Mouse (Mus musculus): ENCODE results near the gene Smarca2.
"Not testable (repeated sequence)": the region's sequence is repeated elsewhere in the genome, so short reads cannot be mapped to it uniquely, and the experiment has no call there.

Smarca2 gene

DNA sequence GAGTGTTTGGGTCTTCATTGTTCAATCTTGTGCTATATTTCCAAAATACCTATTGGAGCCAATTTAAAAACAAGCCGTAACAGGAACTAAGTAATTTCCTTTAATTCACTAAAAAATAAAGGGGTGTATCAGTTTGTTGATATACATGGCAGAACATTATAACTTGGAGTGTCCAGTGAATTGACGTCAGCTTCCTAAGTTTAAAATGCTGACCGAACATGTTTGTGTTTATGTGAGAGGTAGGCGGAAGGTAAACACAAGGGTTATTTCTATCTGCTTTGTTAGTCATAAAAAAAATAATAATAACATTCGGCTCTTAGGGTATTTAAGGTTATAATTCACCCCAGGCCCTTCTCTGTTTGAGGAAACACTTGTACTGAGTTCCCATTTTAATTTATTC, 12.4 kb downstream of the Smarca2 start:
- DNase-seq (ENCODE audit: low read depth), result no peak

DNA sequence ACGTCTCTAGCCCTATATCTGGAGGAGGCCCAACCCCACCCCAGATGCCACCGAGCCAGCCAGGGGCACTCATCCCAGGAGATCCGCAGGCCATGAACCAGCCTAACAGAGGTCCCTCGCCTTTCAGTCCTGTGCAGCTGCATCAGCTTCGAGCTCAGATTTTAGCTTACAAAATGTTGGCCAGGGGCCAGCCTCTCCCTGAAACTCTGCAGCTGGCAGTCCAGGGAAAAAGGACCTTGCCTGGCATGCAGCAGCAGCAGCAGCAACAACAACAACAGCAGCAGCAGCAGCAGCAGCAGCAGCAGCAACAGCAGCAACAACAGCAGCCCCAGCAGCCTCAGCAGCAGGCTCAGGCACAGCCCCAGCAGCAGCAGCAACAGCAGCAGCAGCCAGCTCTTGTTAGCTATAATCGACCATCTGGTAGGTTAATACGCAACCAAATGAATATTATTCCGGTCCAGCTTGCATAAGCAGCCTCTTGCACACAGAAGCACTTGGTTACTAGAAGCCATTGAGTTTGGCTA, 25.9 kb downstream of the Smarca2 start:
- no peak for DNase-seq (ENCODE audit: low read depth)

DNA sequence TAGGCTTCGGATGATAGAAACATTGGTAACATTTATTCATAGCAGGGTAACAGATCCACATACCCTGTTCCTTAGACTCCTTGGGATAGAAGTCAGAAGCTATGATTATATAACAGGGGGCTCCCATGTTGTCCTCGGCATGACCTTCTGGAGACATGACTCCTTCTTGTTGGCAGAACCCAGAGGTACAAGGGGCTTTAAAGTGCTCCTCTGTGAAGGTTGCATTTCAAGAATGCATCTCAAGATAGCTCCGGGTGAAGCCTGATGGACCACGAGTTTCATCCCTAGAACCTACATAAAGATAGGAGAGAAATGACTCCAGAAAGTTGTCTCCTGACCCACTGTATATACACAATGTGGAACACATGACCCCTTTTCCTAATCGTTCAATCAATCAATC, 27.4 kb downstream of the Smarca2 start:
- no peak for DNase-seq (ENCODE audit: low read depth)

DNA sequence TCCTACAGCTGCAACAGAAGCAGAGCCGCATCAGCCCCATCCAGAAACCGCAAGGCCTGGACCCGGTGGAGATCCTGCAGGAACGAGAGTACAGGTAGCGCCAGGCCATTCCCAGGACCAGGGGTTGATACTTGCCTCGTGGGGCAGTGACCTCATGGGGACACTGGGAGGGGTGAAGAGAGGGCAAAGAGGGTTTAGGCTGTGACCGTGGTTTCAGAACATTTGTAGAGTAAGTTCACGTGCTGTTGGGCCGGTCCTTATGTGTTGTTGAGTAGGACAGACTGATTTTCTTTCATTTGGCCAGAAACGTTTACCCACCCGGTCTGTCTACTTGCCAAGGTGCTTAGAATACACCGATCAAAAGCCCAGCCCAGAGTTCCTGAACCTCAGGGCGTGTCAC, 35.7 kb downstream of the Smarca2 start:
- no peak for DNase-seq (ENCODE audit: low read depth)

DNA sequence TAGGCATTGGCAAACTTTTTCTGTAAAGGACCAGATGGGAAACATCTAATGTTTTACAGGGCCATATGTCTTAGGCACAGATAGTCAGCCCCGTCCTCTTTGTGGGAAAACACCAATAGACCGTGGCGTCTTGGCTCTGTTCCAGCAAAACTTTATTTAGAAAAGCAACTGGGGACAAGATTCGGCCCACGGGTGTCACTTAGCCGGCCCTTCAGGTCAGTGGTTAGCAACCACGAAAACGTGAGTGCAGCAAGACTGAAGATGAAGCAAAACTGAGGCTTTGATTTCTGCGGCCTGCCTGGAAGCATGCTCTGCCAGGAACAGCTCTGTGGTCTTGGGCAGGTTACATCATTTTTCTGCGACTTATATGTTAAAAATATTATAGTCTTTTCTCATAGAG, 36.4 kb downstream of the Smarca2 start:
- no peak for DNase-seq (ENCODE audit: low read depth)

DNA sequence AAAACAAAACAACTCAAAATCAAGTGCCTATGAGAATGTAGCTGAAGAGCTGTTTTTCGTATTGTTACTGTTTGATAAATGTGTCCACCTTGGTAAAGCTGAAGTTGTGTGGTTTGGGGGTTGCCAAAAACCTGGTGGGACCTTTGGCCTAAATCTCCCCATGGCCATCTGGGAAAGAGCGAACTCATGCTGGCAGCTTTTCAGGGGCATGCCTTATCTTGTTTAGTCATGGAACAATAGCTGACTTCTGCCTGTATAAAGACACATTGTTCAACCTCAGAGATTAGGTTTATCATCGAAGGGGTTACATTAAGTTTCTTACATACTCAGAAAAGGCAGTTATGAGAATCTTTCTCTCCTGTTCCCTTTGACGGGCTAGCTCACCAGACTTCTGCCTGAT, 38.2 kb downstream of the Smarca2 start:
- DNase-seq (ENCODE audit: low read depth), result no peak

DNA sequence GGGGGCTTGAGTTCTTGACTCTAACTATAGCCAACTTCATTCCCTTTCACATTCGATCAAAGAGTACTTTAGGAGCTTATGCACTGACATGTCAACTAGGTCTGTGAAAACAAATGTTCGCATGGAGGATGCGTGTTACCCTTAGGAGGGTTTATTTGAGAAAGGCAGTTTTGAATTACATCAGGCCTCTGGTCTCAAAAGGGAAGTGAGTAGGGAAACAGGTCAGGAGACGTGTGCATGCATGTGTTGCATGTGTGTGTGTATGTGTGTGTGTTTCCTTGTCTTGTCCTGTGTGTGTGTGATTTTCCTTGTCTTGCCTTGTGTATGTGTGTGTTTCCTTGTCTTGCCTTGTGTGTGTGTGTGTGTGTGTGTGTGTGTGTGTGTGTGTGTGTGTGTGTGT, 39.1 kb downstream of the Smarca2 start:
- no peak for DNase-seq (ENCODE audit: low read depth)

DNA sequence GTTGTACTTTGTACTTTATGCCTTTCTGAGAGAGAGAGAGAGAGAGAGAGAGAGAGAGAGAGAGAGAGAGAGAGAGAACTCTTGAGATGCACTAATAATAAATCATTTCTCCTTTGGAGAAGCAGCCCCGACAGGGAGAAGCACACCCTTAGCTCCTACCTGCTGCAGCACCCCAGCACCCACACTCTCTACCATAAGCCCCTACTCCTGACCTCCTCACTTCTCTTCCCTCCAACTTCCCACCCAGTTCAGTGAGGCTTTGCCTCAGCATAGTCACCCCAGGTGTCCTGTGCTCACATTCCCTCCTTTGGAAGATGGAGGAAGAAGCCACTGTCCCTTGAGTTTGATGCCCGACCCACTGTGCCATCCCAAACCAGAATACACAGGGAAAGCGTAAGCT, 40.2 kb downstream of the Smarca2 start:
- peak; percentile 12 for DNase-seq (ENCODE audit: low read depth)

DNA sequence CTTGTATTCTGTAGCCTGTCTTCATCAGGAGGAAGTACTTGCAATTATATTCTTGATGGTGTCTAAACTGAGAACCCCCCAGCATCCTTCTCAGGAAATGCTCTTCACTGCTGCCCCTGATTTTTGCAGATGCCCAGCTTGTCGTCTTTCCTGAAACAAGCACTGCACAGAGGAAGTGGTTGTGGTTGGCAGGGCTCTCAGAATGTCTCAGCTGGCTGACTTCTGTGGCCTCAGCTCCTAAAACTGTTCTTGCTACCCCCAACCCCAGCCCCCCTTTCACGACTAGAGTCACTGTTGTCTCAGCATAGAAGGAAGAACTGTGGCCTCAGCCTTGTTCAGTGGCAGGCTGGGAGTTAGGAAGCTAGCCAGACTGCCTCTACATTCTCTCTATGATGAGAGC, 41.3 kb downstream of the Smarca2 start:
- DNase-seq (ENCODE audit: low read depth), result peak; percentile 79

DNA sequence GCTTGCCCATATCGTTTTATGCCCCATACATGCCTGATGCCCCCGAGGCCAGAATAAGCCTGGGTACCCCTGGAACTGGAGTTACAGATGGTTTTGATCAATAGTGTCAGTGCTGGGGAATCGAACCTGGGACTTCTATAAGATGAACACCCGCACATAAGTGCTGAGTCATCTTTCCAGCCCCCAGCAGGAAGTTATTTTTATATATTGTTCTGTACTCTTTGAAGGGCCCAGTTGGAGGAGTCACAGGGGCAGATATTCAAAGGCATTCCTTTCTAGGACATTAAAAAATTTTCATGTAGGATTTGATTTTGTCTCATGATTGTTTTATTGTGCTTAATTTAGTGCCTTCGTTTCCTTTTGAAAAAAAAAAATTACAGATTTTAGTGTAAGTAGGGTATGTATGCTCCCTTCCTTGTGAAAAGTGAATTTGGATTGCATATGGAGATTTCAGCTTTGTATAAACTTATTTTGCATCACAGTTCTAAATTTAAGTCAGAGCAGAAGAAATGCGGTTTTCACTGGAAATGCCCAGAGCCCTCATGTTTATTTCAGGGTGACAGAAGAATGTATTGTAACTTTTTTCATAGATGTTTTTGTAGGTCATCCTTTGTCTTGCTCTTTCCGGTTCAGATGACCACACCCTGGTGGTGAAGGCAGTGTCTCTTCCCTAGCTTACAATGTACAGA, 45.9 kb downstream of the Smarca2 start:
- no peak for DNase-seq (ENCODE audit: low read depth)

DNA sequence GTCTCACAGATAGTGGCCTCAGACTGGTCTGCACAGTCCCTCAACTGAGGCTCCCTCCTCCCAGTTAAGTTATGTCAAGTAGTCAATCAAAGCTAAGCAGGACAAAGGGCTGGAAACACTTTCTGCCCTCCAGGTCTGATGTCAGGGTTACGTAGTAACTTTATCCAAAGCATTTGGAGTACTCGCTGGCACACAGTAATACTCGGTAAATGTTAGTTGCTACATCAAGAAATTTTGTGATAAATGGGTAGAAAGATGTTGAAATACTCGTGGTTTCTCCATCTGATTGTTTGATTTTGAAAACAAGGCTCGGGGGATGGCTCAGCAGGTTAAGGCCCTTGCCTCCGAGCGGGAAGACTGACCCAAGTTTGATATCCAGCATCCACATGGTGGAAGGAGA, 53.5 kb downstream of the Smarca2 start:
- DNase-seq (ENCODE audit: low read depth), result no peak

DNA sequence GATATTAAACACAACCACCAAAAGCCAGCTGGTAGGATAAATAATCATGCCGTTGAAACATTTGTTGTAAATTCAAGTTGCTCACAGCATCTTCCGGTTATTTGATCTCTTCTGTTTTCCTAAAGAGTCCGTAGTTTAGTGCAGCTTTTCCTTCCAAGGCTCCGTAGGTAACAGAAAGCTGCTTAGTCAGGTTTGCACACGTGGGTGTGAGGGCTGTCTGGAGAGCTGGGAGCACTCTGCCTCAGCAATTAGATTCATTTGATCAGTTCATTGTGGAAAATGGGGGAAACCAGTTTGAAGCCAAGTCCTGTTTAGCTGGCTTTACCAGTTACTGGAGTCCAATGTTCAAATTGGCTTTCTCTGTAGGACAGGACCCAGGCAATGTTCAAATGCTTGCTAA, 55.1 kb downstream of the Smarca2 start:
- no peak for DNase-seq (ENCODE audit: low read depth)

DNA sequence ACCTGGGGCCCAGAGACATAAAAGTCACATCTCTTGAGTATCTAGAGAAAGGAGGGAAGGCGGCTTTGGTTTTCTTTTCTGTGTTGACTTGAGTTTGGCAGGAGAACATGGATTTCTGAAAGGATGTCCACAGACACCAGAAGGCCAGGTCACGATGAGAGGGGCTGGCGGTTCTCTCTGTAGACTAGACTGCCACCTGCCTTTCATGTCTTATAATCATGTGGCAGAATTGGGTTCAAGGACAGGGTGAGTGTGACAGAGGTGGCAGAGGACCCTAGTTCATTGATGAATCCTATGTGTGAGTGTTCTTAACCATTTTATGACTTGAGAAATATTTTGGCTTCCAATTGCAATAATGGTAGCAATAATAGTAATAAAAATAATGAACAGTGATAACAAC, 56.3 kb downstream of the Smarca2 start:
- DNase-seq (ENCODE audit: low read depth), result no peak

DNA sequence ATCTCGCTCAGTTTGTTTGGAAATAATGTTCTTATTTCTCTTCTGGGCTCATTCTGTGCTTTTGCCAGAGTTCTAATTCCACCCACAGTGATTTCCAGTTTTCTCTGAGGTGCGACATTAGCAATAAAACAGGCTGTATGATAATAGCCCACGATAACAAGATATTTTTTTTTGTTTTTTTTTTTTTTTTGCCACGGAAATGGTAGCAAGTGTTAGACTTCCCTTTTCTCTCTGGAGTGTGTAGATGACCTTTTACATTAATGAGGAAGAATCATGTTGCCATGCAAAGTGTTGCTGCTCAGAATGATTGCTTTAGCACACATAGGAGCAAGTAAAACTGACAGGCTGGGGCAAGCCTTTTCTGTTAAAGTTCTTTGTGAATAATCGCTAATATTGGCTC, 61.5 kb downstream of the Smarca2 start:
- DNase-seq (ENCODE audit: low read depth), result no peak

DNA sequence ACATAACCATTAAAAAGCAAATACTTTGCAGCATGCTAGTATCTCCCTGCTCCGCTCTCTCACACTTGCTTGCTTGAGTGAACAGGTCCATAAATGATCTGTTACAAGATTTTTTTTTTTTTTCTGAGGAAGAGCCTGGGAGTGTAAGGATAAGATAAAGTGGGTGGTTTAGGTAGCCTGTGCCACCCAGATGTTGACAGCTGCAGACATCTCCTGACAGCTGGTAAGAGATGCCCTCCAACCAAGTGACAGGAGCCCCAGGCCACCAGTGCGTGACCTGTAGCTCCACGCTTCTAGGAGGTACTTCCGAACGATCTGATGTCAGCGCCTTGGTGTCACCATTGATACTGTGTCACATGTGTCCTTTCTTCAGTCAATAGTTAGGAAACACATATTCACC, 65.2 kb downstream of the Smarca2 start:
- DNase-seq (ENCODE audit: low read depth), result no peak

DNA sequence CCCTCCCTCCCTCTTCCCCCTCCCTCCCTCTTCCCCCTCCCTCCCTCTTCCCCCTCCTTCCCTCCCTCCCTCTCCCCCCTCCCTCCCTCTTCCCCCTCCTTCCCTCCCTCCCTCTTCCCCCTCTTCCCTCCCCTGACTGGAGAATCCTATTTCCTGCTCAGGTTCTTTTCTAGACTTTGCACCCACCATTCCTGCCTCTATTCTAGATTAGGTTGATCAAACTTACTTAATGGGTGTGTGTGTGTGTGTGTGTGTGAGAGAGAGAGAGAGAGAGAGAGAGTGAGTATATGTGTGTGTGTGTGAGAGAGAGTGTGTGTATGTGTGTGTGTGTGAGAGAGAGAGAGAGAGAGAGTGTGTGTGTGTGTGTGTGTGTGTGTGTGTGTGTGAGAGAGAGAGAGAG, 66.6 kb downstream of the Smarca2 start:
- not testable (repeated sequence) for DNase-seq (ENCODE audit: low read depth)

DNA sequence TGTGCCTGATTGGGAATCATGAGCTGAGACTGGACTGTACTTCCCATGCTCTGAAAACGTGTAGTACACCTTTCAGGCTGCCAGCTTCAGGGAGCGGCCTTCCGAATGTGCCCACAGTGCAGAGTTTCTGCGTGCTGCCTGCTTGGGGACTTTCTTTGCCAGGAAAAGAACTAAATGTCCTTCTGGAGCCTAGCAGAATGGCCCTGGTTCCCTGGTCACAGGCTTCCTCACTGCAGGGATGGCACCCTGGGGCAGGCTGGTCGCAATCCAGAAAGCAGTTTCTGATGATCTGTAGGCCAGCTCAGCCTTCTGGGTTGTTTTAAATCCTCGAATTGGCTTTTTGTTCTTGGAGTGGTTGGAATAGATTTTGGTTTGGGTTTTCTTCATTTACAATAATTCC, 71.1 kb downstream of the Smarca2 start:
- DNase-seq (ENCODE audit: low read depth), result no peak

DNA sequence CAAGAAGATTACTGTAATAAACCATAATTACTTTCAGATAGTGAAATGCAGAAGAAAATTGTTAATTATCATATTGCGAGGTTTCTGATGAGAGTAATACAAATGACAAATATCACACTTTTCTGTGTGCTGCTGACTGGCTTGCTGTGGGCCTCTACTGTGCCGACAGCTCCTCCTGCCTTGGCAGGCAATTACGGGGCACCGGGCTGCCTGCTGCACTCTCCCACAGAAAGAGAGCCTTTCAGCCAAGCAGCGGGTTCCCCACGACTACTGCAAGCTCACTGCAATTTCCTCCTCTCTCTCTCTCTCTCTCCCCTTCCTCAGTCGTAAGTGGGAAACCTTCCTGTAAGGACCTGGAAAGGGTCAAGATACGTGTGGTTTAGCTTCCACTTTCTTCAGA, 73.7 kb downstream of the Smarca2 start:
- no peak for DNase-seq (ENCODE audit: low read depth)

DNA sequence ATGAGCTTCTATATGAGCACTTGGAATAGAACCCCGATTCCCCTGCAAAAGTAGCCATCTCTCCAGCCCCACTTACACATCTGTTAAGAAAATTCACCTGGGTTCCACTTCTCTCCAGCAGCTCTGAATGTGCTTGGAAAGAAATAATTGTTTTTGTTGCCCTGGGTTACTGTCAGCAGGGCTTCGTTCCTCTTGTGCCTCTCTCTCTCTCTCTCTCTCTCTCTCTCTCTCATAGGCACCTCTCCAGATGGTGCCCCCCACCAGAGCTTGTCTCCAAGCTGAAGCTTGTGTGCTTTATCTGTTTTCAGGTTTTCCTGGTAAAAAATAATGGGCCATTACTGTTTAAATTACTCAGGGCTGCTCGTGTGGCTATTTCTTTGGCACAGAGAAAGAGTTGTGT, 74.8 kb downstream of the Smarca2 start:
- DNase-seq (ENCODE audit: low read depth), result no peak

DNA sequence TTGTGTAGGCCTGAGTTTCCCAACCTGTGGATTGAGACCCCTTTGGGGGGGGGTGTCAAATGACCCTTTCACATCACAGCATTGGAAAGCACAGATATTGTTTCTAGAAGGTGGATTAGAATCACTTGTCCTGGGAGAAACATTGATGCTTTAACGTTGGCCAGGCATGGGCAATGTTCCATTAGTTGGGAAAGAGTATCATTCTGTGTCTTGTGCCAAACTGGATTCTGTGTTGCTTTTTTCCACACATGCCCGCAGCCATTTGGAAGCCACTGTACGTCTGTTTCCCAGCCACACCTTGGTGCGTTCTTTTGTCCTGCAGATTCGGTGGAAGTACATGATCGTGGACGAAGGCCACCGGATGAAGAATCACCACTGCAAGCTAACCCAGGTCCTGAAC, 76.7 kb downstream of the Smarca2 start:
- DNase-seq (ENCODE audit: low read depth), result no peak

DNA sequence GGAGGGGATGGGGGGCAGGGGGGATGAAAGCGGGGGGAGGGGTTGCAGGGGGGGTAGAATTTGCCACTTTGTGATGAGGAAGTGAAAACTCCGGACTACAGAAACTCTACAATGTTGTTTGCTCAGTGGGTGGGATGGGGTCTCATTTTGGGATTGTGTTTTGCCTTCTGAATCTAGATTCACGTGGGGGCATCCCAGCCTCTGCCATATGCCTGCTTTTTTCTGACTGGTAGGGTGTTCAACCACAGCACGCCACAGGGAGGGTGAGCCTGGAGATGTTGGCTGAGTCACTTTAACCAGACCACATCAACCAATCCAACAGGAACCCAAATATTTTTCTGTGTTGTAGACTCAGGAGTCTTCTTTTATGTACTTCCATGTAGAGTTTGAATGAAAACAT, 77.3 kb downstream of the Smarca2 start:
- no peak for DNase-seq (ENCODE audit: low read depth)

DNA sequence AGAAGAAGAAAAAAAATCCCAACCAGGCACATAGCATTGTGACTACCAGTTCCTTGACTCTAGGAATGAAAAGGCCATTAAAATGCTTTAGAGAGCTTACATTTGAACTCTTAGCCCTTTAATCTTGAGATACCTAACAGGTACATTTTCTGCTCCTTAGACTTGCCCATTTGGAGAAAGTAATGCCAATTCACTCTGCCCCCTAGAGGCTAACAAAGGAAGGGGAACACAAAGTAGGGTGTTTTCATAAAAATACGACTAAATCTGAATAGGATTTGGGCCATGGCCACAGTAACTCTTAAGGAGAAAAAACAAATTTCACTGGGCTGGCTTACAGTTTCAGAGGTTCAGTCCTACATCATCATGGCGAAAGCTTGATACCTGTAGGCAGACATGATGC, 77.9 kb downstream of the Smarca2 start:
- DNase-seq (ENCODE audit: low read depth), result peak; percentile 57

DNA sequence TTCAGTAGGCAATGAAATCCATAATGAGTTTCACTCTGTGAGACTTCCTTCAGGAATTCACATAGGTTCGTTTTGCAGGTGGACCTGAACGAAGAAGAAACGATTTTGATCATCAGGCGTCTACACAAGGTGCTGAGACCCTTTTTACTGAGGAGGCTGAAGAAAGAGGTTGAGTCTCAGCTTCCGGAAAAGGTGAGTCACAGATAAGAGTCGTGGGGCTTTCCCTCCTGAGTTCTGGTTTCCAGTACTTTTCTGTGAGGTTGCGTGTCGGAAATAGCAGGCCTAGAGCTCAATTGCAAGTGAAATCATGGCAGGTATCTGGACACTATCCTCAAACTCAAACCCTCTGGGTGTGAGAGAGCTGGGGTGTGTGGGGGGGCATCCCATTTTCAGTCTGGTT, 78.9 kb downstream of the Smarca2 start:
- peak; percentile 27 for DNase-seq (ENCODE audit: low read depth)

DNA sequence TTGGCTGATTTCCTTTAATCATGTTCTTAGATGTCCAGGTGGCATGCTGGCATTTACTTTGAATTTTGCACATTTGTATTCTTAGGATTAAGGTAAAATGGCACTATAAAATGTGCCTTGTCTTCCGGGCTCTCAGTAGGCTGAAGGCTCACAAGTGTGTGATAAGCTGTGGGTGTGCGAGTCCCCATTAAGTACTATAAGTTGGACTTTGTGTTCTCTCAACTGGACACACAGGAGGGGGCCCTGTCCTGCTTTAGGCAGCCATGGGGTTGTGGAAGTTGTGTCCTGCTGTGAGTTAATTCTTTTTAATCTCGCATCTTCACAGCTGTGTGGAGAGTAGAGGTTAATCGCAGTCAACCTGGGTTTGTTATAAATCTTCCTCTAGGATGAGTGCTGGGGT, 85.7 kb downstream of the Smarca2 start:
- no peak for DNase-seq (ENCODE audit: low read depth)

DNA sequence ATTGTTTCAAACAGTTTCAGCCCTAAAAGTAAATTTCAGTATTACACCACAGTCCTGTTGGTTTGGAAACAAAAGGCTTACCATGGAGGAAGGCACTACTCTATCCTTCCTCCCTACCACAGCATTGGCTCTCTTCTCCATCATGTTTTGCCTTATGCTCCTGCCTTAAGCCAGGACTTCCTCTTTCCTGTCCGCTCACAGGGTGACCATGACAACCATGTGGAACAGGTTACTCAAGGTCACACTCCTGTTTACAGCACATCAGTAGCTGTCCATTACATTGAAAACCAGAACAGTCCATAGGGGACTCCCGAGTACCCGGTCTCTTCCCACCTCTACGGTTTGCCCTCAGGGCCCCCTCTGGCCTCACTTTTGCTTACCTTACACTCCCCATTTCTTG, 92.3 kb downstream of the Smarca2 start:
- DNase-seq (ENCODE audit: low read depth), result no peak

Measured in naive thymus-derived CD4-positive, alpha-beta T cell, adult 2 months (primary cell).